Mouse (Mus musculus): ENCODE measurements at regions not wholly inside any gene's neighbourhood (a gene's known extent, or its start where the extent isn't known, plus 50 kb on each side); places are given as distances from the start of the nearest gene placed in this dataset.

DNA sequence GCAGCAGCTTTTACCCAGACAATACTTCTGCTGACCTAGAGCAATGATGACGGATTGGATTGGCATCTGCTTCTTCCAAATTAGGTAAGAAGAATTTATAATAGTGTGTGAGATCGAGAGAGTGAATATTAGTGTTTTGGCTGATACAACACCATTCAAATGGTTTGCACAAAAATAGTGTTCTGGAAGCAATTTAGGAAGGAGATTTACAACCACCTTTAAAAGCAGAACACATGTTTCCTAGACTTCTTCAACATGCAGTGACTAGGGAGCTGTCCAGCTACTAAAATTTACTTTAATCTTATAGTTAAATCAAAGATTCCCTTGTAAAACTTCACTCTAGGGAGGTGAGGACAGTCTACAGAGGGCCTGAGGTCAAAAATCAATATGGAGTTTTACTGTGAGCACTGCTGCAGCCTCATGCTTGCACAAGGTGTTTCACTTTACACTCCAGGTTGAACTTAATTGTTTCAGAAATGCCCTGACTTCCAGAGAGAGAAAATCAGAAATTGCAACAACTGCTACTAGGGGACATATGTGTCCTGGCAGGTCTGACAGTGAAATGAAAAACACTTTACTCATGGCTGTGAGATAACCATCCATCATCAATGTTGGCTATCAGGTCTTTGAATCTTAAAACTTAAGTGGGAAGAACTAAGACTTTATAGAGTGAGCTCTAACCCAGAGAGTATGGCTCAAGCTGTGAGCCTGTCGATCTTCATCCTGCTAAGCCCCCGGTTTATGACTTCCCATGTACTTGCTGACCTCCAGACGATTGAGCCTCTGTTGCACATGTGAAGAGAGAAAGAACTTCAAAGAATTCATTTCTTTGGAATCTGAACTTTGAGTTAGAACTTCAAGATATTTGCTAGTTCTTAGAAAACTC, 657.6 kb upstream of the Fat3 start:
- H3K9me3 ChIP-seq, result no peaks in the 10 kb centered on the region
- no peaks in the 10 kb centered on the region for H3K27me3 ChIP-seq
- H3K27ac ChIP-seq, result no peak overlapping the region
- no peaks in the 10 kb centered on the region for H3K4me1 ChIP-seq
- no peak overlapping the region for H3K4me2 ChIP-seq
- 78% methylated on average over 5 of the region's 5 CpGs for WGBS
- H3K36me3 ChIP-seq (replicated peaks), result no peaks in the 10 kb centered on the region
- no peak overlapping the region for H3K9ac ChIP-seq
- no peak overlapping the region for H3K4me3 ChIP-seq (replicated peaks)
- no peak for ATAC-seq (ENCODE audit: low FRiP score)

DNA sequence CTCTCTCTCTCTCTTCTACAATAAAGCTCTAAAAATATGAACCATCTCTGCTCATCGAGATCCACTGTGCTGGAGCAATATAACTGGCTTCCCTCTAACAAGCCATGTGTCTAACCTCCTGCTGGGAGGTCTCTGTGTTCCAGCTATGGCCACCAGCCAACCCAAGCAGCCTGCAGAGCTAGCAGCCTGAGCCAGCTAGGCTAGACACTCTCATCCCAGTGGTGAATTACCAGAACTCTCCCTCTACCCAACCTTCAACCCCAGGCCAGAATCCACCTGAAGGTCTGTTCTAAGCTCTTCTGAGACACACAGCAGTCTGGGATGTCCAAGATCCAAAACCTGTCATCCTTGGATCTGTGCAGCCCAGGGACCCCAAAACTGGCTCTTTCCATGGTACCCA, 651.3 kb upstream of the Fat3 start:
- ATAC-seq (ENCODE audit: low FRiP score), result no peak
- H3K4me3 ChIP-seq (replicated peaks), result no peak overlapping the region
- WGBS, result 86% methylated on average over 1 of the region's 1 CpGs
- H3K27ac ChIP-seq, result no peak overlapping the region
- no peaks in the 10 kb centered on the region for H3K36me3 ChIP-seq (replicated peaks)
- H3K27me3 ChIP-seq, result no peaks in the 10 kb centered on the region
- H3K4me2 ChIP-seq, result no peak overlapping the region
- no peaks in the 10 kb centered on the region for H3K4me1 ChIP-seq
- no peaks in the 10 kb centered on the region for H3K9me3 ChIP-seq
- H3K9ac ChIP-seq, result no peak overlapping the region

DNA sequence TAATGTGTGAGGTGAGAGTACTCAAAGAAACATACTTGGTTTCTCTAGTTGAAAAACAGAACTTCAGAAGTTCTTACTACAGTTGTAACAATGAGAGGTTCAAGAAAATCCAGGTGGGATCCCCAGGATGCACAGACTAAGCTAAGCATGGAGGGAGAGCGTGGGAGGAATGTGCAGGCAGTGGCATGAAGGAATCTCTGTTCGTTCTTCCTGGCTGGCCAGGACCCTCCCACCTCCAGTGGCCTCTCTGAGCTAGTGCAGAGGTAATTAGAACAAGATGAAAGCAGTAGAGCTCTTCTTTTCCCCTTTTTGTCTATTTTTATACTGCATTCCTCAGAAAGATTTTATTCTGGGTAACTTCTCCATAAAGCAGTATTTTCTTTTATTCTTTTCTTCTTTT, 648.3 kb upstream of the Fat3 start:
- ATAC-seq (ENCODE audit: low FRiP score), result no peak
- no peaks in the 10 kb centered on the region for H3K4me1 ChIP-seq
- no peaks in the 10 kb centered on the region for H3K36me3 ChIP-seq (replicated peaks)
- H3K27me3 ChIP-seq, result no peaks in the 10 kb centered on the region
- no peak overlapping the region for H3K9ac ChIP-seq
- no peak overlapping the region for H3K4me2 ChIP-seq
- no peaks in the 10 kb centered on the region for H3K9me3 ChIP-seq
- 70% methylated on average over 2 of the region's 2 CpGs for WGBS
- H3K27ac ChIP-seq, result no peak overlapping the region
- no peak overlapping the region for H3K4me3 ChIP-seq (replicated peaks)
